ENCODE assay signal across 28 mouse cellular contexts in genomic region chr4:124409279-124409678, GRCm38 (mm10).
"Had no signal": no experiment of that assay in that cellular context is flagged by ENCODE, and none has a peak within 500 bp of the region (broad histone marks: within the 10 kb centered on the region; RNA-seq: fewer than 3 reads in every experiment).

No protein-coding gene starts in this region.

- H3K27ac ChIP-seq: embryonic facial prominence, embryonic 10.5 days; embryonic facial prominence, embryonic 12.5 days; embryonic facial prominence, embryonic 13.5 days; embryonic facial prominence, embryonic 15.5 days; forebrain, embryonic 10.5 days; forebrain, embryonic 12.5 days; forebrain, embryonic 13.5 days; forebrain, embryonic 15.5 days; gastrocnemius, adult 2 months; heart, adult 2 months had no signal

- H3K36me3 ChIP-seq: embryonic facial prominence, embryonic 10.5 days; embryonic facial prominence, embryonic 12.5 days; embryonic facial prominence, embryonic 13.5 days; embryonic facial prominence, embryonic 15.5 days; forebrain, embryonic 10.5 days; forebrain, embryonic 12.5 days; forebrain, embryonic 15.5 days had no signal

- DNase-seq: cerebellum, adult 2 months; cerebellum, adult 8-10 months; cerebellum, adult 9-10 months; cerebellum, adult 9-11 months; cerebellum, postnatal 10 days; cerebellum, postnatal 14 days; cerebellum, postnatal 25 days; cerebellum, postnatal 36 days; embryo, embryonic 11 days; gastrocnemius, adult 2 months; gastrocnemius, postnatal 10 days; gastrocnemius, postnatal 14 days; gastrocnemius, postnatal 25 days; gastrocnemius, postnatal 36 days; heart, adult 11 months; heart, adult 18-20 months; heart, adult 2 months had no signal

- H3K4me2 ChIP-seq: embryonic facial prominence, embryonic 12.5 days; embryonic facial prominence, embryonic 13.5 days; embryonic facial prominence, embryonic 15.5 days; forebrain, embryonic 12.5 days; forebrain, embryonic 13.5 days; forebrain, embryonic 15.5 days had no signal

- H3K27me3 ChIP-seq: embryonic facial prominence, embryonic 12.5 days; embryonic facial prominence, embryonic 13.5 days; embryonic facial prominence, embryonic 15.5 days; forebrain, embryonic 15.5 days had no signal

- H3K4me3 ChIP-seq: embryonic facial prominence, embryonic 10.5 days; embryonic facial prominence, embryonic 12.5 days; embryonic facial prominence, embryonic 13.5 days; embryonic facial prominence, embryonic 15.5 days; erythroblast, embryonic 14.5 days; forebrain, embryonic 10.5 days; forebrain, embryonic 12.5 days; forebrain, embryonic 13.5 days; forebrain, embryonic 15.5 days; gastrocnemius, adult 2 months; heart, adult 2 months had no signal

- H3K9me3 ChIP-seq: embryonic facial prominence, embryonic 10.5 days; embryonic facial prominence, embryonic 12.5 days; embryonic facial prominence, embryonic 13.5 days; embryonic facial prominence, embryonic 15.5 days; forebrain, embryonic 10.5 days; forebrain, embryonic 12.5 days; forebrain, embryonic 13.5 days; forebrain, embryonic 15.5 days had no signal

- H3K9ac ChIP-seq: embryonic facial prominence, embryonic 12.5 days; embryonic facial prominence, embryonic 13.5 days; embryonic facial prominence, embryonic 15.5 days; forebrain, embryonic 12.5 days; forebrain, embryonic 13.5 days; forebrain, embryonic 15.5 days had no signal

- H3K4me1 ChIP-seq: embryonic facial prominence, embryonic 10.5 days; embryonic facial prominence, embryonic 12.5 days; embryonic facial prominence, embryonic 13.5 days; embryonic facial prominence, embryonic 15.5 days; forebrain, embryonic 10.5 days; forebrain, embryonic 12.5 days; forebrain, embryonic 13.5 days; forebrain, embryonic 15.5 days had no signal

- ATAC-seq: forebrain, embryonic 13.5 days; forebrain, embryonic 14.5 days; forebrain, embryonic 15.5 days; forebrain, embryonic 16.5 days had no signal
